Mouse (Mus musculus) macrophage (primary cell): Measurements from ENCODE around the gene Txlna. TPM values are rescaled to one million over a fixed set of nuclear protein-coding genes. Genes with fewer than 3 reads are reported as not detected.
A peak's percentile ranks its signal among the peaks of the same experiment; 100 is the strongest.

Source experiments
- H3K27ac ChIP-seq: fragments of 350-480 bp; formaldehyde crosslinking; 2 replicates; pipeline ENCODE4 v1.9.0; 2021
- H3K36me3 ChIP-seq: fragments of 350-480 bp; formaldehyde crosslinking; 2 replicates; pipeline ENCODE4 v1.9.0; 2021; ENCODE audit errors: inconsistent target
- H3K4me3 ChIP-seq: fragments of 350-480 bp; formaldehyde crosslinking; 2 replicates; pipeline ENCODE4 v1.9.0; 2021; ENCODE audit errors: inconsistent target
- H3K79me2 ChIP-seq: fragments of 350-480 bp; formaldehyde crosslinking; 2 replicates; pipeline ENCODE4 v1.9.0; 2021; ENCODE audit errors: inconsistent target
- WGBS: methylation state at CpG from one replicate; pipeline ENCODE4 v1.1.7; 2026; ENCODE audit warnings: inconsistent platforms; ENCODE audit not compliant: missing documents; 5-methylcytosine and 5-hydroxymethylcytosine counted together
- polyA plus RNA-seq: library from polyadenylated mRNA; stranded (reverse); fragments of 250-400 nt; gene quantifications from 3 replicates; pipeline ENCODE4 v1.2.4, GENCODE M21; 2018; ENCODE audit warnings: inconsistent platforms

The Txlna gene
- polyA plus RNA-seq, 1 experiment from 2014 or later: 39.3 TPM

DNA sequence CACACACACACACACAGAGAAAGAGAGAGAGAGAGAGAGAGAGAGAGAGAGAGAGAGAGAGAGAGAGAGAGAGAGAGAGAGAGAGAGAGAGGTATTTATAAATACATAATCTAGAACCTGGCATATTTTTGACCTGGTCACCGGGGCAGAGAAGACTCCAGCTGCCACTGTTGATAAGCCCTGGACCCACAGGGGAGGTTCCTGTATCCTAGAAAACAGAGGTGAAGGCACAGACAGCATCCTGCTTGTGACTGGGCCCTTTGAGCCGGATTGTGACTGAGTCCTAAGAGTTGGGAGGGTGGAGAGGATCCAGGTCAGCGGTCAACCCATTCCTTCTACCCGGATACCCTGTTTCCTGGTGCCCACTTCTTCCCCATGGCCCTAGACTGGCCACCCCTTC, 52.0 kb downstream of the Txlna start:
- Histone ChIP-seq H3K4me3 (no peak overlapping the region), H3K27ac (no peak overlapping the region), H3K79me2 (no peaks in the 10 kb centered on the region), H3K36me3 (peaks cover 29% of the 10 kb centered on the region)
- 57% methylated on average over 4 of the region's 4 CpGs for WGBS

GRCm38 (mm10) chr4:129586943-129587342, 53.9 kb downstream of the Txlna start:
- Histone ChIP-seq H3K27ac (no peak overlapping the region), H3K36me3 (peaks cover 12% of the 10 kb centered on the region), H3K4me3 (no peak overlapping the region), H3K79me2 (no peaks in the 10 kb centered on the region)
- 100% methylated on average over 1 of the region's 1 CpGs for WGBS

DNA sequence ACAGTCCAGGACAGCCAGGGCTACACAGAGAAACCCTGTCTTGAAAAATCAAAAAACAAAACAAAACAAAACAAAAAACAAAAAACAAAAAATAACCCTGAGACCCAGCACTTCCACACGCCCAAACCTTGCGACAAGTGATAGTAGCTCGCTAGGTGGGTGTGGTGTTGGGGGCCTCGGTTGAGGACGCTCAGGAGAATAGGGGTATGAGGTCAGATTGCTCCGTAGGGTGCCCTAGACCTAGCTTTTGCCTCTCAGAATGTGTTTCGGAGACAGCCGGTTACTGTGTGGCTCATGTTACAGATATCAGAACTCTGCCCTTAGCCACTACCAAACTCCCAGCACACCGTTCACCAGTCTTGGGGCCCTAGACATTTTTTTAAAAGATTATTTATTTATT, 55.1 kb downstream of the Txlna start:
- WGBS: 95% methylated on average over 8 of the region's 9 CpGs
- Histone ChIP-seq H3K36me3 (peaks cover under 1% of the 10 kb centered on the region; the same call in 1 of the 2 replicates), H3K79me2 (no peaks in the 10 kb centered on the region), H3K27ac (no peak overlapping the region), H3K4me3 (no peak overlapping the region)

- WGBS: 3% methylated on average over 36 of the region's 36 CpGs
- H3K27ac ChIP-seq: peak overlapping the region; percentile 57
These were observed 55.8 kb downstream of the Txlna start for GRCm38 (mm10) chr4:129584884-129585608.

GRCm38 (mm10) chr4:129584370-129584769, 56.5 kb downstream of the Txlna start:
- WGBS: 83% methylated on average over 1 of the region's 1 CpGs
- no peaks in the 10 kb centered on the region for H3K79me2 ChIP-seq
- H3K36me3 ChIP-seq: no peaks in the 10 kb centered on the region
- peak overlapping the region; percentile 41 for H3K4me3 ChIP-seq
- H3K27ac ChIP-seq: peak overlapping the region; percentile 57

More at GRCm38 (mm10) chr4:129584884-129585608, 55.8 kb downstream of the Txlna start:
- no peaks in the 10 kb centered on the region for H3K79me2 ChIP-seq
- peak overlapping the region; percentile 41 for H3K4me3 ChIP-seq
- H3K36me3 ChIP-seq: no peaks in the 10 kb centered on the region

DNA sequence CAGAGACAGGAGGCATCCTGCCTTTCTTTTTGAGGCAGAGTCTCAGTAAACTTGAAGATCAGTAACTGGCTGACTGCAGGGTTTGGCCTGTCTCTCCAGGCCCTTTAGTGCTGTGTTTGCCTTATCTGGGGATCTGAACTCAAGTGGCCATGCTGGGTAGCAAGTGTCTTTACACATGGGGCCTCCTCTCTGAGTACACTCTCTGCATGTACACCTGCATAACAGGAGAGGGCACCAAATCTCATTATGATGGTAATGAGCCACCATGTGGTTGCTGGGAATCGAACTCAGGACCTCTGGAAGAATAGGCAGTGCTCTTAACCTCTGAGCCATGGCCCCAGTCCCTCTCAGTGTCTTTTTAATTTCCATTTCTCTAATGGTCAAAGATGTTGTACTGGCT, 58.6 kb downstream of the Txlna start:
- Histone ChIP-seq H3K36me3 (no peaks in the 10 kb centered on the region), H3K27ac (no peak overlapping the region), H3K4me3 (no peak overlapping the region), H3K79me2 (no peaks in the 10 kb centered on the region)
- WGBS: 94% methylated on average over 1 of the region's 1 CpGs

DNA sequence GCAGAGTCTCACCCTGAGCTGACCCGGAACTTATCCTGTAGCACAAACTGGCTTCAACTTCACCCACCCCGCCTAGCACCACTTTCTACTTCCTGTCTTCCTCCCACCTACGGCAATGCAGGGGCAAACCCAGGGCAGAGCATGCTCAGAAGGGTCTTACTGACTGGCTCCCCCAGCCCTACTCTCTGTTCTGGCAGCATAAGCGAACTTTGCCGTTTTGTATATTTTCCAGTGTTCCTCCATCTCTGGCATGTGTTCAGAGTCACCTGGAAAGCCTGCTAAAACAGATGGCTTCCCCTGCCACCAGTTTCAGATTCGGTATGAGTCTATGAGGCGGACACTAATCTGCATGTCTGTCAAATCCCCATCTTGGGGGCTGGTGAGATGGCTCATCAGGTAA, 60.5 kb downstream of the Txlna start:
- Histone ChIP-seq H3K4me3 (no peak overlapping the region), H3K79me2 (no peaks in the 10 kb centered on the region), H3K27ac (no peak overlapping the region), H3K36me3 (no peaks in the 10 kb centered on the region)
- WGBS: 57% methylated on average over 7 of the region's 7 CpGs

GRCm38 (mm10) chr4:129578466-129578865, 62.4 kb downstream of the Txlna start, which contains the start of gene Fam167b:
Gene Fam167b, minus strand, starts transcription at chr4:129578549.
- Histone ChIP-seq H3K27ac (no peak within 1 kb of the TSS), H3K79me2 (no peaks in the 10 kb centered on the region), H3K36me3 (no peaks in the 10 kb centered on the region), H3K4me3 (no peak within 1 kb of the TSS)
- WGBS: 49% methylated on average over 5 of the region's 5 CpGs

DNA sequence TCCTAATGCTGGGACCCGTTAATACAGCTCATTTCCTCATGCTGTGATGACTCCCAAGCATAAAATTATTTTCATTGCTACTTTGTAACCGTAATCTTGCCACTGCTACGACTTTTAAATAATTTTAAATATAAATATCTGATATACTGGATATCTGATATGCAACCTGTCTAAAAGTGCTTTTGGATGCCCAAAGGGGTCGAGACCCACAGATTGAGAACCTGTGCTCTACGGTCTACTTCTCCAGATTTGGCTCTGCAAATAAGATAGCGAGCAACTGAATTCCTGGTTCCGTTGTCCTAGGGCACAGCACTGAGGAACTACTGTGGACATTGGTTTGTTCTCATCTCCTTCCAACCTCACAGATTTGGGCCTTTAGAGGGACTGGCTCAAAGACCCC, 63.2 kb downstream of the Txlna start:
- Histone ChIP-seq H3K27ac (no peak overlapping the region), H3K4me3 (no peak overlapping the region), H3K79me2 (no peaks in the 10 kb centered on the region), H3K36me3 (no peaks in the 10 kb centered on the region)
- WGBS: 89% methylated on average over 7 of the region's 7 CpGs

DNA sequence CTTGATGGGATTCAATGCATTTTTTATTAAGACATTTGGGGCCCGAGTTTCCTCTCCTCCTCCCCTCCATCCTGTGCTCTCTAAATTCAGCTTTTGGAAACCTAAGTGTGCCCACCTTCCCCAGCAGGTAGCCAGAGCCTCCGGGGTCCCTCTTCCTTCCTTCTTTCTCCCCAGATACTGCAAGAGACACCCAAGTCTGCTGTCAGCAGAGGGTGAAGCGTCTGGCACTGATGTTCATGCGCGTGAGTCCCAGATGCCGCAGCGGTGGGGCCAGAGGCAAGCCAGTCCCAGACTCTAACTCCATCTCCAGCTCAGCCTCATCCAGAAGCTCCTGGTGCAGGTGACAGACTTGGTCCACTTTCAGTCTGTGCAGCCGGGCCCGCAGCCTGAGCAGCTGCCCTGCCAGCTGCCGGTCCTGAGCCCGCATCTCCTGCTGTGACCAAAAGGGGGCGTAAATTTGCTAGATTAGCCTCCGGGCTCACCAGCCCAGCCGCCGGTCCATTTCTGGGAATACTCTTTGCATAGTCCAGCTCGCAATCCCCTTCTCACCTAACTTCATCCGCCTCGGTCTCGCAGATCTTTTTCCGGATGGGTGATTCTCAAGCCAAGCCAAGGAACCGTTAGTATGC, 63.9 kb downstream of the Txlna start:
- Histone ChIP-seq H3K79me2 (no peaks in the 10 kb centered on the region), H3K27ac (no peak overlapping the region), H3K36me3 (no peaks in the 10 kb centered on the region), H3K4me3 (no peak overlapping the region)
- 33% methylated on average over 21 of the region's 21 CpGs for WGBS

Other genes starting within 250 kb of the Txlna start
- gene Zbtb8b, start 200.2 kb downstream of the Txlna start, polyA plus RNA-seq: not detected in 3 replicates
- gene Bsdc1, start 179.5 kb downstream of the Txlna start, polyA plus RNA-seq: 17.0 to 25.7 TPM (median 21.5 TPM) in 3 replicates
- not detected in 3 replicates for gene Tssk3, start 150.0 kb downstream of the Txlna start, polyA plus RNA-seq
- not detected in 3 replicates for gene Fam229a, start 149.9 kb downstream of the Txlna start, polyA plus RNA-seq
- gene Marcksl1, start 127.5 kb downstream of the Txlna start, polyA plus RNA-seq: 18.5 to 109 TPM (median 91.5 TPM) in 3 replicates
- 45.9 to 65.7 TPM (median 51.4 TPM) in 3 replicates for gene Hdac1, start 98.4 kb downstream of the Txlna start, polyA plus RNA-seq
- gene Lck, start 67.4 kb downstream of the Txlna start, polyA plus RNA-seq: 0.19 to 0.57 TPM (median 0.27 TPM) in 3 replicates
- not detected in 3 replicates for gene Fam167b, start 62.5 kb downstream of the Txlna start, polyA plus RNA-seq
- gene Eif3i, start 40.4 kb downstream of the Txlna start, polyA plus RNA-seq: 58.7 to 140 TPM (median 87.3 TPM) in 3 replicates
- gene Tmem234, start 40.4 kb downstream of the Txlna start, polyA plus RNA-seq: 91.3 to 152 TPM (median 129 TPM) in 3 replicates
- 0.47 to 0.77 TPM in 2 of 3 replicates, not detected in the other for gene Dcdc2b, start 26.8 kb downstream of the Txlna start, polyA plus RNA-seq
- 7.5 to 12.3 TPM (median 8.9 TPM) in 3 replicates for gene Iqcc, start 22.0 kb downstream of the Txlna start, polyA plus RNA-seq
- gene Ccdc28b, start 17.1 kb downstream of the Txlna start, polyA plus RNA-seq: 12.7 to 15.3 TPM (median 14.1 TPM) in 3 replicates
- 30.7 to 40.5 TPM (median 31.0 TPM) in 3 replicates for gene Kpna6, start 31.7 kb upstream of the Txlna start, polyA plus RNA-seq
- 4.1 to 7.6 TPM (median 5.6 TPM) in 3 replicates for gene Tmem39b, start 55.8 kb upstream of the Txlna start, polyA plus RNA-seq
- 60.8 to 81.1 TPM (median 62.9 TPM) in 3 replicates for gene Khdrbs1, start 101.2 kb upstream of the Txlna start, polyA plus RNA-seq
- 220 to 982 TPM (median 230 TPM) in 3 replicates for gene Ptp4a2, start 170.2 kb upstream of the Txlna start, polyA plus RNA-seq